Mouse (Mus musculus): Measurements from ENCODE around the gene Dact2. TPM values are rescaled to one million over a fixed set of nuclear protein-coding genes. Genes with fewer than 3 reads are reported as not detected.

The Dact2 gene
- polyA plus RNA-seq, 1 experiment = not detected

- H3K4me3 ChIP-seq (replicated peaks) = no peak overlapping the region
- H3K4me1 ChIP-seq (ENCODE audit: control insufficient read depth) = no peaks in the 10 kb centered on the region
- no peaks in the 10 kb centered on the region for H3K9me3 ChIP-seq (ENCODE audit: control insufficient read depth, low read length)
- TF ChIP-seq GATA1 (IDR thresholded peaks at IDR 0.05; ENCODE audit: low read length) = no peak
- no peak for TF ChIP-seq TAL1 (IDR thresholded peaks at IDR 0.05; ENCODE audit: low read length)
- no peaks in the 10 kb centered on the region for H3K36me3 ChIP-seq (ENCODE audit: control insufficient read depth)
- H3K27me3 ChIP-seq (ENCODE audit: control insufficient read depth) = no peaks in the 10 kb centered on the region
Observed at GRCm38 (mm10) chr17:14160846-14161245, 43.3 kb downstream of the Dact2 start.

- no peaks in the 10 kb centered on the region for H3K9me3 ChIP-seq (ENCODE audit: control insufficient read depth, low read length)
- TF ChIP-seq GATA1 (IDR thresholded peaks at IDR 0.05; ENCODE audit: low read length) (no peak), TAL1 (IDR thresholded peaks at IDR 0.05; ENCODE audit: low read length) (no peak)
- H3K27me3 ChIP-seq (ENCODE audit: control insufficient read depth) = no peaks in the 10 kb centered on the region
- H3K36me3 ChIP-seq (ENCODE audit: control insufficient read depth) = no peaks in the 10 kb centered on the region
- H3K4me1 ChIP-seq (ENCODE audit: control insufficient read depth) = no peaks in the 10 kb centered on the region
- H3K4me3 ChIP-seq (replicated peaks) = no peak overlapping the region
Observed at GRCm38 (mm10) chr17:14157779-14158195, 46.3 kb downstream of the Dact2 start.

Other genes with a start within 250 kb of the Dact2 start
- not detected in 2 replicates for gene Gm7356, start 200.6 kb downstream of the Dact2 start, polyA plus RNA-seq (2012)
- gene Gm7358, start 144.8 kb downstream of the Dact2 start, polyA plus RNA-seq (2012) = not detected in 2 replicates
- 0.10 and 0.24 TPM in 2 replicates for gene Smoc2, start 75.2 kb upstream of the Dact2 start, polyA plus RNA-seq (2012)